Mouse (Mus musculus): ENCODE data around the gene Timm13.

GRCm38 (mm10) chr10:80862305-80862704 lies 38.5 kb downstream of the Timm13 start:
- TF ChIP-seq CTCF (IDR thresholded peaks at IDR 0.05; ENCODE audit: low read depth, low read length) (no peak), POLR2A (IDR thresholded peaks at IDR 0.05; ENCODE audit: borderline replicate concordance, low read depth, low read length) (no peak)
